Mouse (Mus musculus) kidney, adult 2 months (tissue): ENCODE results near the gene Psme1.

Experiments
- CTCF ChIP-seq: fragments of 200-500 bp; conservative IDR thresholded peaks from 2 replicates; pipeline ENCODE4 v1.5.1; 2011; ENCODE audit warnings: low read depth, mild to moderate bottlenecking, control low read depth, low read length, moderate library complexity, mixed read lengths; ENCODE audit not compliant: insufficient read depth, insufficient read length
- POLR2A ChIP-seq: fragments of 200-500 bp; IDR thresholded peaks from one replicate; pipeline ENCODE4 v1.6.1; 2011; ENCODE audit warnings: low read depth, low read length, control low read depth

GRCm38 (mm10) chr14:55550191-55550590 lies 27.7 kb upstream of the Psme1 start:
- TF ChIP-seq CTCF (no peak), POLR2A (no peak)
